Mouse (Mus musculus): ENCODE results near the gene Psmc5.

GRCm38 (mm10) chr11:106276454-106276853 lies 20.5 kb downstream of the Psmc5 start, which contains the start of gene Tcam1:
- no peak for TF ChIP-seq POLR2A (IDR thresholded peaks at IDR 0.05; ENCODE audit: low read depth, low read length)
- TF ChIP-seq CTCF (IDR thresholded peaks at IDR 0.05; ENCODE audit: extremely low read depth, insufficient read length, insufficient replicate concordance, low read depth, low read length), result peak; percentile 88
